ENCODE assay signal across 24 mouse cellular contexts in genomic region chr19:31262438-31262837, GRCm38 (mm10).
DNase-seq lines count a peak whose midpoint lies in the region; ATAC-seq and TF ChIP-seq lines count a peak whose summit lies in the region.
"Had no signal": no experiment of that assay in that cellular context is flagged by ENCODE, and none has a peak within 500 bp of the region (broad histone marks: within the 10 kb centered on the region; RNA-seq: fewer than 3 reads in every experiment).

No protein-coding gene starts in this region.

- H3K27ac ChIP-seq in forebrain, embryonic 14.5 days (ENCODE audit: low read depth, low read length) = no peak overlapping the region
- H3K27ac ChIP-seq in forebrain, embryonic 12.5 days = no peak overlapping the region
- no peak overlapping the region for H3K27ac ChIP-seq in lung, embryonic 14.5 days (ENCODE audit: low read depth)
- H3K27ac ChIP-seq: heart, adult 2 months; heart, embryonic 10.5 days; heart, embryonic 13.5 days; hindbrain, embryonic 12.5 days; intestine, embryonic 15.5 days had no signal

- no peak overlapping the region for H3K4me3 ChIP-seq in forebrain, embryonic 14.5 days (ENCODE audit: low read depth, low read length)
- H3K4me3 ChIP-seq in forebrain, embryonic 12.5 days (replicated peaks) = no peak overlapping the region
- H3K4me3 ChIP-seq in lung, embryonic 14.5 days (ENCODE audit: low read depth, low read length) = no peak overlapping the region
- H3K4me3 ChIP-seq: heart, adult 2 months; heart, embryonic 10.5 days; heart, embryonic 13.5 days; hindbrain, embryonic 12.5 days; intestine, embryonic 15.5 days had no signal

- DNase-seq in forebrain, embryonic 14.5 days (ENCODE audit: low spot score) = peak; percentile 22
- DNase-seq in lung, embryonic 14.5 days = peak; percentile 13
- DNase-seq in lung, postnatal 14 days = no peak
- DNase-seq in brain, embryonic 14.5 days (ENCODE audit: low read depth) = peak; percentile 44
- no peak for DNase-seq in thymus, postnatal 10 days (ENCODE audit: low spot score in 2 of 2)
- no peak for DNase-seq in ovary, adult 18-20 months (ENCODE audit: low spot score)
- DNase-seq: adrenal gland, postnatal 14 days; cerebellum, adult 18-20 months; cerebellum, adult 9-10 months; cerebellum, postnatal 14 days; gastrocnemius, postnatal 25 days; heart, adult 2 months; heart, postnatal 14 days; heart, postnatal 4 days; kidney, adult 11 months; kidney, adult 9 months had no signal

- TF ChIP-seq CTCF in lung, embryonic 14.5 days (IDR thresholded peaks at IDR 0.05; ENCODE audit: low read depth) = no peak
- TF ChIP-seq CTCF in brain, embryonic 14.5 days (IDR thresholded peaks at IDR 0.05; ENCODE audit: borderline replicate concordance, extremely low read depth, insufficient read depth, insufficient read length) = no peak

- ATAC-seq in forebrain, embryonic 14.5 days = peak; percentile 48; the same call in 1 of the 2 replicates
- ATAC-seq in forebrain, embryonic 12.5 days (ENCODE audit: low FRiP score) = no peak
- ATAC-seq in lung, embryonic 14.5 days (ENCODE audit: insufficient read depth) = no peak
- ATAC-seq: activated CD4-positive, CD25-positive, alpha-beta regulatory T cell, adult 4 months; CD4-positive, CD25-positive, alpha-beta regulatory T cell, adult 4 months; hindbrain, embryonic 16.5 days; intestine, embryonic 15.5 days had no signal

- H3K4me1 ChIP-seq in forebrain, embryonic 14.5 days (ENCODE audit: control insufficient read depth, insufficient read depth, low read length) = peaks cover 3% of the 10 kb centered on the region; the same call in 1 of the 2 replicates
- no peaks in the 10 kb centered on the region for H3K4me1 ChIP-seq in forebrain, embryonic 12.5 days
- H3K4me1 ChIP-seq in lung, embryonic 14.5 days (ENCODE audit: insufficient read depth) = peaks cover 8% of the 10 kb centered on the region; the same call in 1 of the 2 replicates
- H3K4me1 ChIP-seq: heart, embryonic 10.5 days; heart, embryonic 13.5 days; hindbrain, embryonic 12.5 days; intestine, embryonic 15.5 days had no signal

- H3K9me3 ChIP-seq in forebrain, embryonic 14.5 days (replicated peaks; ENCODE audit: control insufficient read depth, low read length) = no peaks in the 10 kb centered on the region
- H3K9me3 ChIP-seq in forebrain, embryonic 12.5 days = no peaks in the 10 kb centered on the region
- no peaks in the 10 kb centered on the region for H3K9me3 ChIP-seq in lung, embryonic 14.5 days (ENCODE audit: low read depth, low read length)
- H3K9me3 ChIP-seq: heart, embryonic 10.5 days; heart, embryonic 13.5 days; hindbrain, embryonic 12.5 days; intestine, embryonic 15.5 days had no signal

- no peaks in the 10 kb centered on the region for H3K36me3 ChIP-seq in forebrain, embryonic 14.5 days (ENCODE audit: control insufficient read depth, insufficient read depth, low read length)
- H3K36me3 ChIP-seq in forebrain, embryonic 12.5 days (replicated peaks) = no peaks in the 10 kb centered on the region
- H3K36me3 ChIP-seq in lung, embryonic 14.5 days (ENCODE audit: insufficient read depth) = no peaks in the 10 kb centered on the region
- H3K36me3 ChIP-seq: heart, embryonic 10.5 days; heart, embryonic 13.5 days; hindbrain, embryonic 12.5 days; intestine, embryonic 15.5 days had no signal

- H3K4me2 ChIP-seq in forebrain, embryonic 14.5 days (ENCODE audit: low read length) = no peak overlapping the region
- H3K4me2 ChIP-seq in forebrain, embryonic 12.5 days = no peak overlapping the region
- no peak overlapping the region for H3K4me2 ChIP-seq in lung, embryonic 14.5 days
- H3K4me2 ChIP-seq: heart, embryonic 13.5 days; hindbrain, embryonic 12.5 days; intestine, embryonic 15.5 days had no signal

- TF ChIP-seq POLR2A in brain, embryonic 14.5 days (IDR thresholded peaks at IDR 0.05; ENCODE audit: borderline replicate concordance, extremely low read depth, insufficient read depth, insufficient read length, poor library complexity, severe bottlenecking) = no peak

- H3K27me3 ChIP-seq in forebrain, embryonic 14.5 days (replicated peaks; ENCODE audit: control insufficient read depth, insufficient read depth, low read length) = no peaks in the 10 kb centered on the region
- no peaks in the 10 kb centered on the region for H3K27me3 ChIP-seq in forebrain, embryonic 12.5 days
- H3K27me3 ChIP-seq in lung, embryonic 14.5 days (ENCODE audit: insufficient read depth, low read length) = no peaks in the 10 kb centered on the region
- H3K27me3 ChIP-seq: heart, embryonic 13.5 days; hindbrain, embryonic 12.5 days; intestine, embryonic 15.5 days had no signal

- 38% methylated on average over 1 of the region's 1 CpGs for WGBS in forebrain, embryonic 14.5 days
- 53% methylated on average over 1 of the region's 1 CpGs for WGBS in forebrain, embryonic 12.5 days
- 73% methylated on average over 1 of the region's 1 CpGs for WGBS in lung, embryonic 14.5 days

- H3K9ac ChIP-seq in forebrain, embryonic 14.5 days (ENCODE audit: low read length) = no peak overlapping the region
- H3K9ac ChIP-seq in forebrain, embryonic 12.5 days = no peak overlapping the region
- H3K9ac ChIP-seq in lung, embryonic 14.5 days = no peak overlapping the region
- H3K9ac ChIP-seq: heart, embryonic 13.5 days; hindbrain, embryonic 12.5 days; intestine, embryonic 15.5 days had no signal

Comparison
In these comparisons a context has a peak if more than half of its experiments do, and no peak if none do; other contexts are left out.
1. DNase-seq: peak in forebrain, embryonic 14.5 days (single experiment), lung, embryonic 14.5 days (single experiment) and brain, embryonic 14.5 days (single experiment); none in lung, postnatal 14 days (single experiment), thymus, postnatal 10 days (0 of 2) and ovary, adult 18-20 months (single experiment).